Mouse (Mus musculus) C2C12 (cell line): ENCODE measurements at regions not wholly inside any gene's neighbourhood (a gene's known extent, or its start where the extent isn't known, plus 50 kb on each side); places are given as distances from the start of the nearest gene placed in this dataset.

Experiments
- CEBPB ChIP-seq: IDR thresholded peaks from one replicate; pipeline ENCODE4 v1.6.1; 2011; ENCODE audit warnings: low read depth, mild to moderate bottlenecking, control low read depth, moderate library complexity
- CTCF ChIP-seq: IDR thresholded peaks from one replicate; pipeline ENCODE4 v1.5.1; 2011; ENCODE audit not compliant: control insufficient read depth, insufficient read depth, insufficient read length
- FOSL1 ChIP-seq: IDR thresholded peaks from one replicate; pipeline ENCODE4 v1.8.0; 2011; ENCODE audit warnings: mild to moderate bottlenecking, low read length; ENCODE audit not compliant: poor library complexity, insufficient read depth, severe bottlenecking
- MAX ChIP-seq: IDR thresholded peaks from one replicate; pipeline ENCODE4 v1.6.1; 2011; ENCODE audit warnings: mild to moderate bottlenecking, control low read depth
- MYOD1 ChIP-seq: IDR thresholded peaks from one replicate; pipeline ENCODE4 v1.6.1; 2011; ENCODE audit warnings: low read depth; ENCODE audit not compliant: control insufficient read depth, insufficient read length
- MYOG ChIP-seq: IDR thresholded peaks from one replicate; pipeline ENCODE4 v1.6.1; 2011; ENCODE audit not compliant: control insufficient read depth, insufficient read length; ENCODE audit errors: extremely low read depth

GRCm38 (mm10) chr4:93551086-93551485, 215.8 kb upstream of the Tusc1 start:
- TF ChIP-seq MAX: no peak
- no peak for TF ChIP-seq CTCF
- no peak for TF ChIP-seq FOSL1
- no peak for TF ChIP-seq CEBPB
- no peak for TF ChIP-seq MYOD1
- TF ChIP-seq MYOG: no peak
